ENCODE assay signal across 25 mouse cellular contexts in genomic region chr4:109244506-109244905, GRCm38 (mm10). TPM values are rescaled to one million over a fixed set of nuclear protein-coding genes. Genes with fewer than 3 reads are reported as not detected.
"Had no signal": no experiment of that assay in that cellular context is flagged by ENCODE, and none has a peak within 500 bp of the region (broad histone marks: within the 10 kb centered on the region; RNA-seq: fewer than 3 reads in every experiment).

No protein-coding gene starts in this region.

- H3K4me1 ChIP-seq: midbrain, embryonic 12.5 days; midbrain, embryonic 15.5 days; neural tube, embryonic 12.5 days; stomach, embryonic 15.5 days had no signal

- H3K27me3 ChIP-seq: kidney, embryonic 15.5 days; limb, embryonic 12.5 days; limb, embryonic 15.5 days; midbrain, embryonic 12.5 days; midbrain, embryonic 15.5 days; neural tube, embryonic 12.5 days; neural tube, embryonic 15.5 days; stomach, embryonic 15.5 days had no signal

- H3K27ac ChIP-seq: kidney, embryonic 15.5 days; limb, embryonic 12.5 days; limb, embryonic 15.5 days; liver, embryonic 14.5 days; midbrain, embryonic 12.5 days; midbrain, embryonic 15.5 days; neural tube, embryonic 12.5 days; neural tube, embryonic 15.5 days; stomach, embryonic 15.5 days had no signal

- H3K9ac ChIP-seq: kidney, embryonic 15.5 days; limb, embryonic 12.5 days; limb, embryonic 15.5 days; liver, embryonic 14.5 days; liver, postnatal 0 days; lung, embryonic 14.5 days; midbrain, embryonic 12.5 days; midbrain, embryonic 15.5 days; neural tube, embryonic 12.5 days; neural tube, embryonic 15.5 days; stomach, embryonic 15.5 days had no signal

- H3K36me3 ChIP-seq: kidney, embryonic 15.5 days; limb, embryonic 12.5 days; limb, embryonic 15.5 days; midbrain, embryonic 12.5 days; midbrain, embryonic 15.5 days; neural tube, embryonic 12.5 days; neural tube, embryonic 15.5 days; stomach, embryonic 15.5 days had no signal

- H3K4me3 ChIP-seq: kidney, embryonic 15.5 days; limb, embryonic 12.5 days; limb, embryonic 15.5 days; midbrain, embryonic 12.5 days; midbrain, embryonic 15.5 days; neural tube, embryonic 12.5 days; neural tube, embryonic 15.5 days; stomach, embryonic 15.5 days had no signal

- H3K9me3 ChIP-seq: kidney, embryonic 15.5 days; limb, embryonic 12.5 days; limb, embryonic 15.5 days; midbrain, embryonic 12.5 days; midbrain, embryonic 15.5 days; neural tube, embryonic 12.5 days; neural tube, embryonic 15.5 days; stomach, embryonic 15.5 days had no signal

- H3K4me2 ChIP-seq: kidney, embryonic 15.5 days; limb, embryonic 12.5 days; limb, embryonic 15.5 days; liver, embryonic 11.5 days; lung, embryonic 14.5 days; midbrain, embryonic 12.5 days; midbrain, embryonic 15.5 days; neural tube, embryonic 12.5 days; neural tube, embryonic 15.5 days; stomach, embryonic 15.5 days had no signal

- DNase-seq: kidney, adult 8-10 months; kidney, postnatal 10 days; kidney, postnatal 36 days; layer of hippocampus, postnatal 36 days; left cerebral cortex, postnatal 4 days; liver, postnatal 0 days; lung, embryonic 14.5 days; lung, postnatal 14 days; lung, postnatal 4 days; right cerebral cortex, adult 18-20 months; right cerebral cortex, postnatal 14 days; right cerebral cortex, postnatal 4 days; spleen, adult 18-20 months; thymus, postnatal 25 days had no signal

- ATAC-seq: liver, postnatal 0 days; midbrain, embryonic 15.5 days had no signal

RNA-seq across cellular contexts. Expression of gene Calr4, which starts 10.2 kb away (rescaled TPM):
- total RNA-seq: megakaryocyte progenitor cell, adult 5-6 weeks had no signal
- polyA plus RNA-seq: limb, embryonic 12.5 days; liver, postnatal 0 days; lung, embryonic 14.5 days had no signal
